ENCODE assay signal across 9 mouse cellular contexts in the genomic region with DNA sequence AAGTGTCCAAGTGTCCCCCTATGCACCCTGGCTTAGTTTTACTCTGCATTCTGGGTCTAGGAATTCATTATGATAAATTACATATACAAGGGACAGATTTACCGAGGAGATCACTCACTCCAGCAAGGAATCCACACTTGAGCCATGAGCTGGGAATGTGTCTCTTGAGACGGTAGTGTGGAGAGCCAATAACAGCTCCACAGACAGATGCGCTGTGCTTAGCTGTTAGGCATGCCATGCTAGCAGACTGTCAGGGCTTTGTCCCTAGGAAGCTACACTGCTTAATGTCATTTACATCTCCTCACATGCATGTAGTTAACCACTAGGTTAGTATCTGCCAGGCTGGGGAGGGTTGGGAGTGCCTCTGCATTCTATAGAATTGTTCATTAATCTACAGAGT. TPM values are rescaled to one million over a fixed set of nuclear protein-coding genes. Genes with fewer than 3 reads are reported as not detected.
DNase-seq lines count a peak whose midpoint lies in the region; ATAC-seq and TF ChIP-seq lines count a peak whose summit lies in the region.
"Had no signal": no experiment of that assay in that cellular context is flagged by ENCODE, and none has a peak within 500 bp of the region (broad histone marks: within the 10 kb centered on the region; RNA-seq: fewer than 3 reads in every experiment).

No protein-coding gene starts in this region.

- no peak for ATAC-seq in limb, embryonic 12.5 days (ENCODE audit: insufficient number of reproducible peaks, insufficient read depth, low FRiP score, low TSS enrichment, low read depth)
- peak; percentile 40; the same call in 1 of the 2 replicates for ATAC-seq in neural tube, embryonic 13.5 days (ENCODE audit: low read depth)

- TF ChIP-seq POLR2A in heart, adult 2 months (IDR thresholded peaks at IDR 0.05; ENCODE audit: insufficient read depth, low read depth, low read length), result no peak

- TF ChIP-seq EP300 in heart, adult 2 months (IDR thresholded peaks at IDR 0.05; ENCODE audit: insufficient read depth, low read depth, low read length), result no peak

- intact Hi-C loops in heart, adult 2 months (cut with DNase I), result no loop called here

- TF ChIP-seq CTCF in heart, adult 2 months (IDR thresholded peaks at IDR 0.05), result no peak

- no peaks in the 10 kb centered on the region for H3K9me3 ChIP-seq in limb, embryonic 12.5 days
- H3K9me3 ChIP-seq in limb, embryonic 10.5 days (replicated peaks), result no peaks in the 10 kb centered on the region
- no peaks in the 10 kb centered on the region for H3K9me3 ChIP-seq in neural tube, embryonic 13.5 days

- peaks cover 2% of the 10 kb centered on the region for H3K79me2 ChIP-seq in heart, adult 2 months (replicated peaks; ENCODE audit: control insufficient read depth, insufficient read depth, low read length)

- 0 out of 2 replicates have a peak, but pooled peaks cover 1% of the 10 kb centered on the region for H3K27me3 ChIP-seq in heart, adult 2 months (ENCODE audit: control insufficient read depth, insufficient read depth, low read length)
- H3K27me3 ChIP-seq in limb, embryonic 12.5 days, result no peaks in the 10 kb centered on the region
- H3K27me3 ChIP-seq in limb, embryonic 10.5 days (ENCODE audit: low read depth, poor library complexity, severe bottlenecking), result no peaks in the 10 kb centered on the region
- no peaks in the 10 kb centered on the region for H3K27me3 ChIP-seq in neural tube, embryonic 13.5 days

- peak overlapping the region; percentile 18; the same call in 1 of the 2 replicates for H3K27ac ChIP-seq in heart, adult 2 months
- H3K27ac ChIP-seq in limb, embryonic 12.5 days, result 0 out of 2 replicates have a peak overlapping the region, but pooled peaks have one; percentile 5
- no peak overlapping the region for H3K27ac ChIP-seq in limb, embryonic 10.5 days
- H3K27ac ChIP-seq in neural tube, embryonic 13.5 days (replicated peaks), result peak overlapping the region; percentile 74

- H3K4me3 ChIP-seq in heart, adult 2 months, result no peak overlapping the region
- H3K4me3 ChIP-seq in limb, embryonic 12.5 days (replicated peaks), result no peak overlapping the region
- H3K4me3 ChIP-seq in limb, embryonic 10.5 days, result no peak overlapping the region
- no peak overlapping the region for H3K4me3 ChIP-seq in neural tube, embryonic 13.5 days

- H3K9ac ChIP-seq in heart, adult 2 months (ENCODE audit: low read depth, low read length), result no peak overlapping the region
- no peak overlapping the region for H3K9ac ChIP-seq in limb, embryonic 12.5 days (replicated peaks)
- 0 out of 2 replicates have a peak overlapping the region, but pooled peaks have one; percentile 22 for H3K9ac ChIP-seq in neural tube, embryonic 13.5 days

- H3K36me3 ChIP-seq in heart, adult 2 months (ENCODE audit: control insufficient read depth, insufficient read depth, low read length), result peaks cover 2% of the 10 kb centered on the region
- H3K36me3 ChIP-seq in limb, embryonic 12.5 days, result peaks cover 54% of the 10 kb centered on the region
- H3K36me3 ChIP-seq in limb, embryonic 10.5 days, result peaks cover 60% of the 10 kb centered on the region
- 0 out of 2 replicates have a peak, but pooled peaks cover 3% of the 10 kb centered on the region for H3K36me3 ChIP-seq in neural tube, embryonic 13.5 days

- no peak for DNase-seq in heart, adult 2 months
- no peak for DNase-seq in heart, adult 8-10 months (ENCODE audit: low spot score)
- no peak for DNase-seq in limb, embryonic 10.5 days (ENCODE audit: low spot score)
- peak; percentile 18 for DNase-seq in ZHBTc4 (ENCODE audit: low read depth, low spot score)
- DNase-seq in adrenal gland, adult (ENCODE audit: inconsistent age in 2 of 2, low spot score in 1 of 2), result no peak
- DNase-seq in cerebellum, adult 11 months, result no peak
- DNase-seq: lung, postnatal 10 days had no signal

- WGBS in heart, adult 2 months, result 61% methylated on average over 3 of the region's 3 CpGs
- 80% methylated on average over 3 of the region's 3 CpGs for WGBS in limb, embryonic 12.5 days
- 90% methylated on average over 3 of the region's 3 CpGs for WGBS in limb, embryonic 10.5 days
- 28% methylated on average over 3 of the region's 3 CpGs for WGBS in neural tube, embryonic 13.5 days

- peaks cover 12% of the 10 kb centered on the region for H3K4me1 ChIP-seq in heart, adult 2 months (ENCODE audit: control insufficient read depth, insufficient read depth, low read length)
- H3K4me1 ChIP-seq in limb, embryonic 12.5 days (replicated peaks), result peaks cover 46% of the 10 kb centered on the region
- peaks cover 34% of the 10 kb centered on the region for H3K4me1 ChIP-seq in limb, embryonic 10.5 days
- peaks cover 51% of the 10 kb centered on the region for H3K4me1 ChIP-seq in neural tube, embryonic 13.5 days (replicated peaks)

- 0 out of 2 replicates have a peak overlapping the region, but pooled peaks have one; percentile 4 for H3K4me2 ChIP-seq in limb, embryonic 12.5 days
- peak overlapping the region; percentile 19; the same call in 1 of the 2 replicates for H3K4me2 ChIP-seq in neural tube, embryonic 13.5 days

RNA-seq across cellular contexts. Expression of gene Fstl1, which starts 4.2 kb away (rescaled TPM):
- total RNA-seq in heart, adult 2 months (2021), result 10 to 100 TPM; 43.6 to 57.6 TPM
- polyA plus RNA-seq in heart, adult 2 months (2012; rRNA removed), result 39.7 and 68.4 TPM in 2 replicates
- 10 to 100 TPM; 36.4 to 46.9 (median 43.4) TPM for total RNA-seq in heart, adult 8-10 months (2022)
- 385 and 432 TPM in 2 replicates for polyA plus RNA-seq in limb, embryonic 12.5 days (2016; fragmentation: Nextera tagmentation; extraction: Ambion mirVana)
- 160 and 215 TPM in 2 replicates for polyA plus RNA-seq in limb, embryonic 10.5 days (2016; fragmentation: Nextera tagmentation; extraction: Ambion mirVana)
- polyA plus RNA-seq in neural tube, embryonic 13.5 days (2015; fragmentation: Nextera tagmentation; extraction: Ambion mirVana), result 156 and 165 TPM in 2 replicates
